28 mouse cellular contexts compared by ENCODE assay signal in genomic region chr11:72352272-72352671, GRCm38 (mm10). TPM values are rescaled to one million over a fixed set of nuclear protein-coding genes. Genes with fewer than 3 reads are reported as not detected.
"Had no signal": no experiment of that assay in that cellular context is flagged by ENCODE, and none has a peak within 500 bp of the region (broad histone marks: within the 10 kb centered on the region; RNA-seq: fewer than 3 reads in every experiment).

No protein-coding gene starts in this region.

- H3K4me3 ChIP-seq: kidney, embryonic 15.5 days; limb, embryonic 12.5 days; limb, embryonic 15.5 days; stomach, embryonic 15.5 days had no signal

- H3K9ac ChIP-seq: kidney, embryonic 15.5 days; limb, embryonic 12.5 days; limb, embryonic 15.5 days; liver, embryonic 14.5 days; liver, postnatal 0 days; lung, embryonic 14.5 days; stomach, embryonic 15.5 days had no signal

- H3K36me3 ChIP-seq: kidney, embryonic 15.5 days; limb, embryonic 12.5 days; limb, embryonic 15.5 days; stomach, embryonic 15.5 days had no signal

- H3K27ac ChIP-seq: kidney, embryonic 15.5 days; limb, embryonic 12.5 days; limb, embryonic 15.5 days; liver, embryonic 14.5 days; stomach, embryonic 15.5 days had no signal

- H3K9me3 ChIP-seq: kidney, embryonic 15.5 days; limb, embryonic 15.5 days; stomach, embryonic 15.5 days had no signal

- DNase-seq: kidney, adult 8-10 months; kidney, postnatal 10 days; kidney, postnatal 36 days; left cerebral cortex, postnatal 4 days; liver, postnatal 0 days; lung, embryonic 14.5 days; lung, postnatal 36 days; midbrain, embryonic 14.5 days; right cerebral cortex, adult 18-20 months; right cerebral cortex, postnatal 14 days; spleen, adult 18-20 months; thymus, postnatal 25 days had no signal

- H3K27me3 ChIP-seq: kidney, embryonic 15.5 days; limb, embryonic 12.5 days; limb, embryonic 15.5 days; stomach, embryonic 15.5 days had no signal

- H3K4me2 ChIP-seq: kidney, embryonic 15.5 days; limb, embryonic 12.5 days; limb, embryonic 15.5 days; liver, embryonic 11.5 days; lung, embryonic 14.5 days; midbrain, embryonic 11.5 days; stomach, embryonic 15.5 days had no signal

- ATAC-seq: liver, postnatal 0 days; lung, postnatal 0 days had no signal

RNA-seq across cellular contexts. Expression of gene Tekt1, which starts 10.0 kb away (rescaled TPM):
- total RNA-seq: megakaryocyte-erythroid progenitor cell, adult 5-6 weeks had no signal
- polyA plus RNA-seq: liver, embryonic 14.5 days; liver, postnatal 0 days had no signal

RNA-seq across cellular contexts. Expression of gene Fbxo39, which starts 38.0 kb away (rescaled TPM):
- total RNA-seq: layer of hippocampus, adult 18-20 months; layer of hippocampus, postnatal 14 days; left cerebral cortex, adult 8-10 months; left cerebral cortex, postnatal 14 days; left cerebral cortex, postnatal 4 days; megakaryocyte-erythroid progenitor cell, adult 5-6 weeks; midbrain, postnatal 0 days had no signal
- polyA plus RNA-seq: kidney, embryonic 15.5 days; limb, embryonic 12.5 days; limb, embryonic 15.5 days; liver, embryonic 11.5 days; liver, embryonic 14.5 days; liver, postnatal 0 days; lung, embryonic 14.5 days; lung, postnatal 0 days; midbrain, embryonic 11.5 days; midbrain, embryonic 14.5 days; midbrain, postnatal 0 days; neural tube, embryonic 11.5 days; neural tube, embryonic 14.5 days; stomach, embryonic 15.5 days had no signal
